Mouse (Mus musculus): ENCODE data around the gene 1700001P01Rik.

GRCm38 (mm10) chr11:97736645-97737044 is 39.1 kb downstream of the 1700001P01Rik start:
- no peak for TF ChIP-seq CTCF (IDR thresholded peaks at IDR 0.05; ENCODE audit: low read depth)
- no peak for TF ChIP-seq EP300 (IDR thresholded peaks at IDR 0.05; ENCODE audit: low read depth)

All from heart, postnatal 0 days (tissue).